Mouse (Mus musculus) neutrophil, adult 5-6 weeks (primary cell): ENCODE data around the gene Tmem268. TPM values are rescaled to one million over a fixed set of nuclear protein-coding genes. Genes with fewer than 3 reads are reported as not detected.

ENCODE experiments used
- ATAC-seq: fragments of 151-379, 151-347 bp; 2 replicates; pipeline ENCODE4 v1.8.0; 2017; ENCODE audit warnings: mild to moderate bottlenecking, moderate TSS enrichment; ENCODE audit not compliant: insufficient number of reproducible peaks, poor library complexity, low FRiP score, severe bottlenecking; ENCODE audit errors: extremely low read depth
- total RNA-seq: library from RNA; stranded (forward); fragments of 200-1000 nt; gene quantifications from 2 replicates; pipeline ENCODE4 v1.2.3, GENCODE M21; 2017

Gene Tmem268
- total RNA-seq: 23.6 and 25.5 TPM in 2 replicates

- peak; percentile 33 for ATAC-seq
Observed at GRCm38 (mm10) chr4:63558407-63559081, at the start of gene Tmem268. Tmem268 (plus strand) TSS chr4:63558781.

- no peak for ATAC-seq
Observed at GRCm38 (mm10) chr4:63512921-63513320, 45.7 kb upstream of the Tmem268 start.

- no peak for ATAC-seq
Observed at GRCm38 (mm10) chr4:63514454-63514984, 44.1 kb upstream of the Tmem268 start.

- ATAC-seq: no peak
Observed at GRCm38 (mm10) chr4:63515021-63515420, 43.6 kb upstream of the Tmem268 start.

- ATAC-seq: no peak
Observed at GRCm38 (mm10) chr4:63521813-63522419, 36.7 kb upstream of the Tmem268 start.

- no peak for ATAC-seq
Observed at GRCm38 (mm10) chr4:63525514-63525913, 33.1 kb upstream of the Tmem268 start.

- no peak for ATAC-seq
Observed at GRCm38 (mm10) chr4:63528946-63529345, 29.6 kb upstream of the Tmem268 start.

- ATAC-seq: no peak
Observed at GRCm38 (mm10) chr4:63530409-63530808, 28.2 kb upstream of the Tmem268 start.

GRCm38 (mm10) chr4:63537602-63538001 lies 21.0 kb upstream of the Tmem268 start:
- no peak for ATAC-seq

GRCm38 (mm10) chr4:63542209-63542608 lies 16.4 kb upstream of the Tmem268 start:
- ATAC-seq: no peak

GRCm38 (mm10) chr4:63543746-63544493 lies 14.7 kb upstream of the Tmem268 start:
- ATAC-seq: no peak

- peak; percentile 87 for ATAC-seq
Observed at GRCm38 (mm10) chr4:63544494-63545230, 13.9 kb upstream of the Tmem268 start, which contains the start of gene Atp6v1g1. Atp6v1g1 (plus strand) TSS chr4:63544772.

- no peak for ATAC-seq
Observed at GRCm38 (mm10) chr4:63545231-63545958, 13.2 kb upstream of the Tmem268 start.

GRCm38 (mm10) chr4:63546441-63547055 lies 12.0 kb upstream of the Tmem268 start:
- ATAC-seq: no peak

GRCm38 (mm10) chr4:63547799-63548198 lies 10.8 kb upstream of the Tmem268 start:
- no peak for ATAC-seq

- ATAC-seq: no peak
Observed at GRCm38 (mm10) chr4:63548491-63548890, 10.1 kb upstream of the Tmem268 start.

GRCm38 (mm10) chr4:63550908-63551307 lies 7.7 kb upstream of the Tmem268 start:
- no peak for ATAC-seq

- ATAC-seq: no peak
Observed at GRCm38 (mm10) chr4:63552865-63553264, 5.7 kb upstream of the Tmem268 start.
